In the genomic region with DNA sequence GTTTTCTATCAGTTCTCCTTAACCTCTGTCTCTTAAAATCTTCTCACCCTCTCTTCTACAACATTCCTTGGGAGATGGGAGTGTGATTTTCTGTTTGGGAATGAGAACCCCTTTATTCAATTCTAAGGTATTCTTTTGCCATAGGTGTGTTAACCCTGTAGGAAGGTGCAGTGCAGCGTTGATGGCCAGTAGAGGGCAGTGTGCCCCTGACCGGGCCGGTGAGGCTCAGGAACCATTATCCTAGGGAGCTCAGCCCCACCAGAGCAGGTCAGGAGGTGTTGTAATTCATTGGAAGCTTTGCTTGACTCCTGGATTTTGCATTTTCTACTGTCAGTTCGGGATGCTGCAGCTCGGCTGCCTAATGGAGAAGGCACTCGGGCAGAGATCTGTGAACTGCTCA, we compare ENCODE assay signal across 10 mouse cellular contexts. TPM values are rescaled to one million over a fixed set of nuclear protein-coding genes. Genes with fewer than 3 reads are reported as not detected.
DNase-seq lines count a peak whose midpoint lies in the region; ATAC-seq and TF ChIP-seq lines count a peak whose summit lies in the region.
"Had no signal": no experiment of that assay in that cellular context is flagged by ENCODE, and none has a peak within 500 bp of the region (broad histone marks: within the 10 kb centered on the region; RNA-seq: fewer than 3 reads in every experiment).

No protein-coding gene starts in this region.

- H3K4me3 ChIP-seq in midbrain, embryonic 14.5 days (replicated peaks; ENCODE audit: low read depth, low read length), result no peak overlapping the region
- H3K4me3 ChIP-seq in midbrain, embryonic 13.5 days (replicated peaks), result no peak overlapping the region
- no peak overlapping the region for H3K4me3 ChIP-seq in liver, embryonic 14.5 days (ENCODE audit: insufficient read depth in 1 of 2, low read depth in 2 of 2, low read length in 2 of 2)
- H3K4me3 ChIP-seq: heart, embryonic 13.5 days; megakaryocyte, embryonic 14.5 days had no signal

- TF ChIP-seq EP300 in liver, embryonic 14.5 days (IDR thresholded peaks at IDR 0.05; ENCODE audit: low read depth), result no peak

- no peak overlapping the region for H3K4me2 ChIP-seq in midbrain, embryonic 14.5 days (ENCODE audit: low read length)
- no peak overlapping the region for H3K4me2 ChIP-seq in midbrain, embryonic 13.5 days (replicated peaks)
- no peak overlapping the region for H3K4me2 ChIP-seq in liver, embryonic 14.5 days (ENCODE audit: low read depth)
- H3K4me2 ChIP-seq: heart, embryonic 13.5 days had no signal

- peaks cover 83% of the 10 kb centered on the region for H3K36me3 ChIP-seq in midbrain, embryonic 14.5 days (ENCODE audit: control insufficient read depth, insufficient read depth, low read length)
- H3K36me3 ChIP-seq in midbrain, embryonic 13.5 days, result peaks cover 90% of the 10 kb centered on the region
- peaks cover 52% of the 10 kb centered on the region for H3K36me3 ChIP-seq in liver, embryonic 14.5 days (replicated peaks; ENCODE audit: control insufficient read depth, insufficient read depth, low read depth)

- no peak for ATAC-seq in midbrain, embryonic 14.5 days (ENCODE audit: low FRiP score, low TSS enrichment)
- no peak for ATAC-seq in midbrain, embryonic 13.5 days
- no peak for ATAC-seq in liver, embryonic 14.5 days (ENCODE audit: insufficient read depth)

- H3K4me1 ChIP-seq in midbrain, embryonic 14.5 days (ENCODE audit: control insufficient read depth, insufficient read depth, low read length), result no peaks in the 10 kb centered on the region
- H3K4me1 ChIP-seq in midbrain, embryonic 13.5 days (replicated peaks), result no peaks in the 10 kb centered on the region
- no peaks in the 10 kb centered on the region for H3K4me1 ChIP-seq in liver, embryonic 14.5 days (replicated peaks; ENCODE audit: control insufficient read depth in 2 of 2, insufficient read depth in 2 of 2, low read length in 1 of 2)
- H3K4me1 ChIP-seq: heart, embryonic 13.5 days had no signal

- no peaks in the 10 kb centered on the region for H3K9me3 ChIP-seq in midbrain, embryonic 14.5 days (ENCODE audit: control insufficient read depth, low read length)
- H3K9me3 ChIP-seq in midbrain, embryonic 13.5 days, result no peaks in the 10 kb centered on the region
- H3K9me3 ChIP-seq in liver, embryonic 14.5 days (ENCODE audit: control insufficient read depth, low read length), result no peaks in the 10 kb centered on the region
- H3K9me3 ChIP-seq: heart, embryonic 13.5 days; megakaryocyte, embryonic 14.5 days had no signal

- H3K27me3 ChIP-seq in midbrain, embryonic 14.5 days (ENCODE audit: control insufficient read depth, insufficient read depth, low read length), result no peaks in the 10 kb centered on the region
- no peaks in the 10 kb centered on the region for H3K27me3 ChIP-seq in midbrain, embryonic 13.5 days
- no peaks in the 10 kb centered on the region for H3K27me3 ChIP-seq in liver, embryonic 14.5 days (ENCODE audit: control insufficient read depth, insufficient read depth, low read length)
- H3K27me3 ChIP-seq: heart, embryonic 13.5 days; megakaryocyte, embryonic 14.5 days had no signal

- H3K27ac ChIP-seq in midbrain, embryonic 14.5 days (replicated peaks; ENCODE audit: low read depth, low read length), result no peak overlapping the region
- H3K27ac ChIP-seq in midbrain, embryonic 13.5 days, result no peak overlapping the region
- no peak overlapping the region for H3K27ac ChIP-seq in liver, embryonic 14.5 days
- H3K27ac ChIP-seq: heart, embryonic 13.5 days had no signal

- no peak overlapping the region for H3K9ac ChIP-seq in midbrain, embryonic 14.5 days (replicated peaks; ENCODE audit: low read length)
- no peak overlapping the region for H3K9ac ChIP-seq in midbrain, embryonic 13.5 days (replicated peaks)
- no peak overlapping the region for H3K9ac ChIP-seq in liver, embryonic 14.5 days (replicated peaks)
- H3K9ac ChIP-seq: heart, embryonic 13.5 days had no signal

- TF ChIP-seq CTCF in liver, embryonic 14.5 days (IDR thresholded peaks at IDR 0.05; ENCODE audit: low read depth), result peak; percentile 92

- DNase-seq in adrenal gland, adult 18-20 months (ENCODE audit: low spot score in 2 of 2), result peak; percentile 29 to 36
- DNase-seq in adrenal gland, postnatal 4 days (ENCODE audit: low spot score in 2 of 2), result no peak
- DNase-seq in midbrain, embryonic 14.5 days, result peak; percentile 36
- peak; percentile 48 for DNase-seq in embryo, embryonic 10 days (ENCODE audit: low spot score)
- DNase-seq in liver, embryonic 14.5 days (ENCODE audit: low read depth in 3 of 3, low spot score in 3 of 3), result no peak
- DNase-seq in yolk sac, embryonic 10.5 days (ENCODE audit: low spot score), result peak; percentile 15
- no peak for DNase-seq in cerebellum, adult 9-11 months

- 66% methylated on average over 6 of the region's 6 CpGs for WGBS in midbrain, embryonic 14.5 days
- 64% methylated on average over 6 of the region's 6 CpGs for WGBS in midbrain, embryonic 13.5 days
- 56% methylated on average over 6 of the region's 6 CpGs for WGBS in liver, embryonic 14.5 days (ENCODE audit: insufficient replicate concordance)

RNA-seq across cellular contexts. Expression of gene Nfrkb, which starts 19.2 kb away (rescaled TPM):
- 10 to 100 TPM; 18.4 to 19.1 TPM for total RNA-seq in adrenal gland, adult 18-20 months (2021)
- total RNA-seq in adrenal gland, postnatal 4 days (2021), result 10 to 100 TPM; 40.3 to 42.0 TPM
- 35.5 and 41.8 TPM in 2 replicates for polyA plus RNA-seq in midbrain, embryonic 14.5 days (2014; fragmentation: Nextera tagmentation; extraction: Ambion mirVana)
- 30.2 and 32.1 TPM in 2 replicates for polyA plus RNA-seq in midbrain, embryonic 13.5 days (2015; fragmentation: Nextera tagmentation; extraction: Ambion mirVana)
- 5.6 TPM in 2 replicates for polyA plus RNA-seq in liver, embryonic 14.5 days (2012; rRNA removed)
- polyA plus RNA-seq in liver, embryonic 14.5 days (2014; fragmentation: Nextera tagmentation; extraction: Ambion mirVana), result 4.8 and 5.9 TPM in 2 replicates

RNA-seq across cellular contexts. Expression of gene Tmem45b, which starts 59.0 kb away (rescaled TPM):
- 100 to 1,000 TPM in 1 of 2 experiments, 10 to 100 TPM in 1; 30.9 to 155 TPM for total RNA-seq in adrenal gland, adult 18-20 months (2021)
- 1 to 10 TPM; 2.0 to 2.9 TPM for total RNA-seq in adrenal gland, postnatal 4 days (2021)
- 0.18 TPM in 1 of 2 replicates, not detected in the other for polyA plus RNA-seq in midbrain, embryonic 14.5 days (2014; fragmentation: Nextera tagmentation; extraction: Ambion mirVana)
- 0.13 and 0.18 TPM in 2 replicates for polyA plus RNA-seq in midbrain, embryonic 13.5 days (2015; fragmentation: Nextera tagmentation; extraction: Ambion mirVana)
- 0.39 TPM in 1 of 2 replicates, not detected in the other for polyA plus RNA-seq in liver, embryonic 14.5 days (2012; rRNA removed)
- polyA plus RNA-seq in liver, embryonic 14.5 days (2014; fragmentation: Nextera tagmentation; extraction: Ambion mirVana), result not detected in 2 replicates
- polyA plus RNA-seq: heart, embryonic 13.5 days had no signal

Comparison
In these comparisons a context has a peak if more than half of its experiments do, and no peak if none do; other contexts are left out.
1. DNase-seq: peak in adrenal gland, adult 18-20 months (2 of 2), midbrain, embryonic 14.5 days (single experiment), embryo, embryonic 10 days (single experiment) and yolk sac, embryonic 10.5 days (single experiment); none in adrenal gland, postnatal 4 days (0 of 2), liver, embryonic 14.5 days (0 of 3) and cerebellum, adult 9-11 months (single experiment).